Mouse (Mus musculus): ENCODE results near the gene Actr2. TPM values are rescaled to one million over a fixed set of nuclear protein-coding genes. Genes with fewer than 3 reads are reported as not detected.

Actr2 gene
- polyA plus RNA-seq, 1 experiment = 335 TPM

GRCm38 (mm10) chr11:20126673-20127516 lies 14.2 kb upstream of the Actr2 start:
- TF ChIP-seq CTCF (IDR thresholded peaks at IDR 0.05; ENCODE audit: insufficient read depth, low read depth, low read length) (no peak), POLR2A (IDR thresholded peaks at IDR 0.05; ENCODE audit: insufficient read depth, low read depth, low read length) (no peak)
- no peaks in the 10 kb centered on the region for H3K4me1 ChIP-seq (ENCODE audit: control insufficient read depth, insufficient read depth, low read length)
- no peak overlapping the region for H3K4me3 ChIP-seq (ENCODE audit: insufficient read depth, low read depth, low read length)
- 84% methylated on average over 10 of the region's 10 CpGs for WGBS
- H3K27ac ChIP-seq (ENCODE audit: insufficient read depth, low read depth, low read length) = no peak overlapping the region

GRCm38 (mm10) chr11:20125423-20125822 lies 12.7 kb upstream of the Actr2 start:
- no peaks in the 10 kb centered on the region for H3K4me1 ChIP-seq (ENCODE audit: control insufficient read depth, insufficient read depth, low read length)
- WGBS = 81% methylated on average over 1 of the region's 1 CpGs
- no peak overlapping the region for H3K27ac ChIP-seq (ENCODE audit: insufficient read depth, low read depth, low read length)
- no peak overlapping the region for H3K4me3 ChIP-seq (ENCODE audit: insufficient read depth, low read depth, low read length)
- TF ChIP-seq CTCF (IDR thresholded peaks at IDR 0.05; ENCODE audit: insufficient read depth, low read depth, low read length) (no peak), POLR2A (IDR thresholded peaks at IDR 0.05; ENCODE audit: insufficient read depth, low read depth, low read length) (no peak)

GRCm38 (mm10) chr11:20116701-20117100 lies 4.0 kb upstream of the Actr2 start:
- peaks cover 2% of the 10 kb centered on the region; the same call in 1 of the 2 replicates for H3K4me1 ChIP-seq (ENCODE audit: control insufficient read depth, insufficient read depth, low read length)
- TF ChIP-seq CTCF (IDR thresholded peaks at IDR 0.05; ENCODE audit: insufficient read depth, low read depth, low read length) (no peak), POLR2A (IDR thresholded peaks at IDR 0.05; ENCODE audit: insufficient read depth, low read depth, low read length) (no peak)
- WGBS = 89% methylated on average over 4 of the region's 4 CpGs
- H3K27ac ChIP-seq (ENCODE audit: insufficient read depth, low read depth, low read length) = no peak overlapping the region
- H3K4me3 ChIP-seq (ENCODE audit: insufficient read depth, low read depth, low read length) = no peak overlapping the region

GRCm38 (mm10) chr11:20116030-20116551 lies 3.4 kb upstream of the Actr2 start:
- Histone ChIP-seq H3K4me1 (ENCODE audit: control insufficient read depth, insufficient read depth, low read length) (peaks cover 2% of the 10 kb centered on the region; the same call in 1 of the 2 replicates), H3K4me3 (ENCODE audit: insufficient read depth, low read depth, low read length) (no peak overlapping the region), H3K27ac (ENCODE audit: insufficient read depth, low read depth, low read length) (no peak overlapping the region)
- 63% methylated on average over 5 of the region's 5 CpGs for WGBS
- no peak for TF ChIP-seq POLR2A (IDR thresholded peaks at IDR 0.05; ENCODE audit: insufficient read depth, low read depth, low read length)
- no peak for TF ChIP-seq CTCF (IDR thresholded peaks at IDR 0.05; ENCODE audit: insufficient read depth, low read depth, low read length)

GRCm38 (mm10) chr11:20112006-20112740 lies 540 bp downstream of the Actr2 start:
- Histone ChIP-seq H3K4me3 (ENCODE audit: insufficient read depth, low read depth, low read length) (peak overlapping the region; percentile 95), H3K4me1 (ENCODE audit: control insufficient read depth, insufficient read depth, low read length) (peaks cover 6% of the 10 kb centered on the region; the same call in 1 of the 2 replicates), H3K27ac (ENCODE audit: insufficient read depth, low read depth, low read length) (peak overlapping the region; percentile 82)
- WGBS = under 1% methylated on average over 48 of the region's 50 CpGs
- TF ChIP-seq POLR2A (IDR thresholded peaks at IDR 0.05; ENCODE audit: insufficient read depth, low read depth, low read length) (no peak), CTCF (IDR thresholded peaks at IDR 0.05; ENCODE audit: insufficient read depth, low read depth, low read length) (no peak)

- TF ChIP-seq POLR2A (IDR thresholded peaks at IDR 0.05; ENCODE audit: insufficient read depth, low read depth, low read length) (no peak), CTCF (IDR thresholded peaks at IDR 0.05; ENCODE audit: insufficient read depth, low read depth, low read length) (no peak)
- no peak overlapping the region for H3K27ac ChIP-seq (ENCODE audit: insufficient read depth, low read depth, low read length)
- 89% methylated on average over 7 of the region's 7 CpGs for WGBS
- H3K4me1 ChIP-seq (ENCODE audit: control insufficient read depth, insufficient read depth, low read length) = peaks cover 4% of the 10 kb centered on the region; the same call in 1 of the 2 replicates
- H3K4me3 ChIP-seq (ENCODE audit: insufficient read depth, low read depth, low read length) = no peak overlapping the region
Observed at GRCm38 (mm10) chr11:20108151-20108550, 4.6 kb downstream of the Actr2 start.

- TF ChIP-seq POLR2A (IDR thresholded peaks at IDR 0.05; ENCODE audit: insufficient read depth, low read depth, low read length) = no peak
- Histone ChIP-seq H3K27ac (ENCODE audit: insufficient read depth, low read depth, low read length) (no peak overlapping the region), H3K4me1 (ENCODE audit: control insufficient read depth, insufficient read depth, low read length) (peaks cover 4% of the 10 kb centered on the region; the same call in 1 of the 2 replicates), H3K4me3 (ENCODE audit: insufficient read depth, low read depth, low read length) (no peak overlapping the region)
- 86% methylated on average over 4 of the region's 4 CpGs for WGBS
Observed at GRCm38 (mm10) chr11:20107683-20108082, 5.0 kb downstream of the Actr2 start.

GRCm38 (mm10) chr11:20106946-20107345 lies 5.8 kb downstream of the Actr2 start:
- H3K27ac ChIP-seq (ENCODE audit: insufficient read depth, low read depth, low read length) = no peak overlapping the region
- TF ChIP-seq CTCF (IDR thresholded peaks at IDR 0.05; ENCODE audit: insufficient read depth, low read depth, low read length) (no peak), POLR2A (IDR thresholded peaks at IDR 0.05; ENCODE audit: insufficient read depth, low read depth, low read length) (no peak)
- 93% methylated on average over 3 of the region's 3 CpGs for WGBS

GRCm38 (mm10) chr11:20103949-20104348 lies 8.8 kb downstream of the Actr2 start:
- no peak for TF ChIP-seq CTCF (IDR thresholded peaks at IDR 0.05; ENCODE audit: insufficient read depth, low read depth, low read length)
- TF ChIP-seq POLR2A (IDR thresholded peaks at IDR 0.05; ENCODE audit: insufficient read depth, low read depth, low read length) = no peak
- peaks cover 4% of the 10 kb centered on the region; the same call in 1 of the 2 replicates for H3K4me1 ChIP-seq (ENCODE audit: control insufficient read depth, insufficient read depth, low read length)
- H3K4me3 ChIP-seq (ENCODE audit: insufficient read depth, low read depth, low read length) = no peak overlapping the region
- 95% methylated on average over 2 of the region's 2 CpGs for WGBS
- H3K27ac ChIP-seq (ENCODE audit: insufficient read depth, low read depth, low read length) = no peak overlapping the region

More at GRCm38 (mm10) chr11:20106946-20107345, 5.8 kb downstream of the Actr2 start:
- no peak overlapping the region for H3K4me3 ChIP-seq (ENCODE audit: insufficient read depth, low read depth, low read length)
- peaks cover 4% of the 10 kb centered on the region; the same call in 1 of the 2 replicates for H3K4me1 ChIP-seq (ENCODE audit: control insufficient read depth, insufficient read depth, low read length)
